In genomic region chr6:33247576-33248355, GRCm38 (mm10) we compare ENCODE assay signal across 19 mouse cellular contexts. TPM values are rescaled to one million over a fixed set of nuclear protein-coding genes. Genes with fewer than 3 reads are reported as not detected.
DNase-seq lines count a peak whose midpoint lies in the region; ATAC-seq and TF ChIP-seq lines count a peak whose summit lies in the region.
"Had no signal": no experiment of that assay in that cellular context is flagged by ENCODE, and none has a peak within 500 bp of the region (broad histone marks: within the 10 kb centered on the region; RNA-seq: fewer than 3 reads in every experiment).

No protein-coding gene starts in this region.

- peak; percentile 24 for DNase-seq in cerebellum, adult 9-11 months
- no peak for DNase-seq in cerebellum, adult 2 months
- DNase-seq in hindbrain, embryonic 10.5 days (ENCODE audit: low spot score), result no peak
- DNase-seq in R1 (ENCODE audit: low read depth, low spot score), result peak; percentile 49
- DNase-seq in left cerebral cortex, adult 11 months (ENCODE audit: low spot score), result no peak
- no peak for DNase-seq in heart, postnatal 10 days
- DNase-seq: adrenal gland, adult 8-10 months; adrenal gland, postnatal 36 days; cerebellum, adult 9-10 months; forebrain, postnatal 0 days; gastrocnemius, postnatal 25 days; heart, postnatal 14 days had no signal

- no peak for TF ChIP-seq CTCF in cerebellum, adult 2 months (IDR thresholded peaks at IDR 0.05; ENCODE audit: borderline replicate concordance, insufficient read depth, low read depth, low read length)
- no peak for TF ChIP-seq CTCF in E14TG2a.4 (conservative IDR thresholded peaks at IDR 0.05; ENCODE audit: low read length)

- H3K27ac ChIP-seq in cerebellum, adult 2 months (ENCODE audit: insufficient read depth, low read length), result no peak overlapping the region
- peak overlapping the region; percentile 45; the same call in 1 of the 2 replicates for H3K27ac ChIP-seq in hindbrain, embryonic 10.5 days
- H3K27ac ChIP-seq in hindbrain, embryonic 12.5 days, result no peak overlapping the region
- H3K27ac ChIP-seq: embryonic facial prominence, embryonic 12.5 days; forebrain, embryonic 12.5 days; hindbrain, embryonic 15.5 days had no signal

- no peak overlapping the region for H3K4me3 ChIP-seq in cerebellum, adult 2 months (replicated peaks; ENCODE audit: insufficient read depth, low read depth, low read length)
- H3K4me3 ChIP-seq in hindbrain, embryonic 10.5 days, result no peak overlapping the region
- no peak overlapping the region for H3K4me3 ChIP-seq in hindbrain, embryonic 12.5 days
- peak overlapping the region; percentile 90 for H3K4me3 ChIP-seq in E14TG2a.4 (replicated peaks; ENCODE audit: low read length)
- H3K4me3 ChIP-seq: embryonic facial prominence, embryonic 12.5 days; forebrain, embryonic 12.5 days; heart, embryonic 10.5 days had no signal

- H3K4me1 ChIP-seq in cerebellum, adult 2 months (ENCODE audit: control insufficient read depth, insufficient read depth, low read length), result 0 out of 2 replicates have a peak, but pooled peaks cover 2% of the 10 kb centered on the region
- H3K4me1 ChIP-seq in hindbrain, embryonic 10.5 days (replicated peaks), result peaks cover 12% of the 10 kb centered on the region
- peaks cover 13% of the 10 kb centered on the region; the same call in 1 of the 2 replicates for H3K4me1 ChIP-seq in hindbrain, embryonic 12.5 days
- peaks cover 43% of the 10 kb centered on the region for H3K4me1 ChIP-seq in E14TG2a.4 (replicated peaks; ENCODE audit: low read depth, low read length)

- H3K9me3 ChIP-seq in hindbrain, embryonic 10.5 days, result no peaks in the 10 kb centered on the region
- H3K9me3 ChIP-seq in hindbrain, embryonic 12.5 days (replicated peaks), result no peaks in the 10 kb centered on the region
- no peaks in the 10 kb centered on the region for H3K9me3 ChIP-seq in E14TG2a.4 (ENCODE audit: low read length)
- H3K9me3 ChIP-seq: embryonic facial prominence, embryonic 12.5 days; forebrain, embryonic 12.5 days; heart, embryonic 10.5 days; hindbrain, embryonic 15.5 days had no signal

- no peak for ATAC-seq in hindbrain, embryonic 12.5 days (ENCODE audit: low FRiP score)

- TF ChIP-seq POLR2A in cerebellum, adult 2 months (IDR thresholded peaks at IDR 0.05; ENCODE audit: borderline replicate concordance, insufficient read depth, low read length), result no peak

- no peaks in the 10 kb centered on the region for H3K36me3 ChIP-seq in hindbrain, embryonic 10.5 days
- H3K36me3 ChIP-seq in hindbrain, embryonic 12.5 days, result no peaks in the 10 kb centered on the region
- H3K36me3 ChIP-seq in E14TG2a.4 (ENCODE audit: insufficient read depth, low read length), result peaks cover 19% of the 10 kb centered on the region
- H3K36me3 ChIP-seq: embryonic facial prominence, embryonic 12.5 days; forebrain, embryonic 12.5 days; heart, embryonic 10.5 days; hindbrain, embryonic 15.5 days had no signal

- 90% methylated on average over 23 of the region's 23 CpGs for WGBS in cerebellum, adult 2 months
- WGBS in hindbrain, embryonic 10.5 days, result 89% methylated on average over 23 of the region's 23 CpGs
- 89% methylated on average over 23 of the region's 23 CpGs for WGBS in hindbrain, embryonic 12.5 days

- no peak overlapping the region for H3K4me2 ChIP-seq in hindbrain, embryonic 12.5 days (replicated peaks)
- H3K4me2 ChIP-seq: embryonic facial prominence, embryonic 12.5 days; forebrain, embryonic 12.5 days had no signal

- no peaks in the 10 kb centered on the region for H3K27me3 ChIP-seq in cerebellum, adult 2 months (ENCODE audit: control insufficient read depth, insufficient read depth, low read length)
- no peaks in the 10 kb centered on the region for H3K27me3 ChIP-seq in hindbrain, embryonic 10.5 days (ENCODE audit: insufficient read depth, poor library complexity, severe bottlenecking)
- H3K27me3 ChIP-seq in hindbrain, embryonic 12.5 days, result no peaks in the 10 kb centered on the region
- no peaks in the 10 kb centered on the region for H3K27me3 ChIP-seq in E14TG2a.4 (ENCODE audit: insufficient read depth, low read length)
- H3K27me3 ChIP-seq: embryonic facial prominence, embryonic 12.5 days; forebrain, embryonic 12.5 days; hindbrain, embryonic 15.5 days; Patski had no signal

- intact Hi-C loops in heart, postnatal 10 days (cut with DNase I), result no loop called here

- no peak overlapping the region for H3K9ac ChIP-seq in hindbrain, embryonic 12.5 days
- H3K9ac ChIP-seq: embryonic facial prominence, embryonic 12.5 days; forebrain, embryonic 12.5 days; forebrain, postnatal 0 days; hindbrain, embryonic 15.5 days had no signal

RNA-seq across cellular contexts. Expression of gene Exoc4, which starts 1.1 kb away (rescaled TPM):
- polyA plus RNA-seq in cerebellum, adult 2 months (2012; rRNA removed), result 23.0 and 23.6 TPM in 2 replicates
- polyA plus RNA-seq in hindbrain, embryonic 10.5 days (2016; fragmentation: Nextera tagmentation; extraction: Ambion mirVana), result 35.9 and 36.7 TPM in 2 replicates
- 47.7 and 50.2 TPM in 2 replicates for polyA plus RNA-seq in hindbrain, embryonic 12.5 days (2016; fragmentation: Nextera tagmentation; extraction: Ambion mirVana)
- total RNA-seq in heart, postnatal 10 days (2021), result 10 to 100 TPM; 49.7 TPM

Comparison
In these comparisons a context has a peak if more than half of its experiments do, and no peak if none do; other contexts are left out.
1. DNase-seq: peak in cerebellum, adult 9-11 months (single experiment) and R1 (single experiment); none in cerebellum, adult 2 months (0 of 2), hindbrain, embryonic 10.5 days (single experiment), left cerebral cortex, adult 11 months (single experiment) and heart, postnatal 10 days (0 of 2).